ENCODE assay signal across 8 mouse cellular contexts in genomic region chr6:91411369-91411981, GRCm38 (mm10). TPM values are rescaled to one million over a fixed set of nuclear protein-coding genes. Genes with fewer than 3 reads are reported as not detected.
DNase-seq lines count a peak whose midpoint lies in the region; ATAC-seq and TF ChIP-seq lines count a peak whose summit lies in the region.

No protein-coding gene starts in this region.

- peak overlapping the region; percentile 53 for H3K4me3 ChIP-seq in hindbrain, postnatal 0 days (ENCODE audit: low read length)

- peak; percentile 61 for DNase-seq in WW6 (ENCODE audit: low read depth, low spot score)
- DNase-seq in cerebellum, adult 9-10 months, result peak; percentile 97
- DNase-seq in frontal cortex, adult 2 months (ENCODE audit: extremely low spot score in 1 of 2, low spot score in 1 of 2), result peak; percentile 37 to 93
- peak; percentile 91 for DNase-seq in hindbrain, postnatal 0 days (ENCODE audit: low spot score)
- peak; percentile 79 for DNase-seq in left cerebral cortex, adult 11 months (ENCODE audit: low spot score)
- peak; percentile 77 for DNase-seq in lung, postnatal 14 days
- peak; percentile 90 for DNase-seq in right cerebral cortex, adult 2 months (ENCODE audit: low spot score in 2 of 2)
- DNase-seq in yolk sac, embryonic 10.5 days (ENCODE audit: low spot score), result peak; percentile 36

- H3K4me1 ChIP-seq in hindbrain, postnatal 0 days (ENCODE audit: insufficient read depth, low read length), result peaks cover 7% of the 10 kb centered on the region; the same call in 1 of the 2 replicates

- H3K4me2 ChIP-seq in hindbrain, postnatal 0 days (ENCODE audit: low read depth, low read length), result peak overlapping the region; percentile 97

- H3K27ac ChIP-seq in hindbrain, postnatal 0 days, result peak overlapping the region; percentile 66; the same call in 1 of the 2 replicates

- ATAC-seq in hindbrain, postnatal 0 days, result peak; percentile 48

- peak overlapping the region; percentile 52 for H3K9ac ChIP-seq in hindbrain, postnatal 0 days (replicated peaks; ENCODE audit: low read length)

- WGBS in hindbrain, postnatal 0 days, result under 1% methylated on average over 34 of the region's 47 CpGs

- H3K36me3 ChIP-seq in hindbrain, postnatal 0 days (ENCODE audit: insufficient read depth, low read length), result no peaks in the 10 kb centered on the region

- peaks cover 12% of the 10 kb centered on the region for H3K27me3 ChIP-seq in hindbrain, postnatal 0 days (ENCODE audit: insufficient read depth, low read length)

- H3K9me3 ChIP-seq in hindbrain, postnatal 0 days (ENCODE audit: low read length), result no peaks in the 10 kb centered on the region

- TF ChIP-seq CTCF in hindbrain, postnatal 0 days (IDR thresholded peaks at IDR 0.05; ENCODE audit: low read depth), result peak; percentile 98

RNA-seq across cellular contexts. Expression of gene Wnt7a, which starts 0.3 kb away (rescaled TPM):
- polyA plus RNA-seq in frontal cortex, adult 2 months (2012; rRNA removed), result 17.2 and 20.1 TPM in 2 replicates
- total RNA-seq in hindbrain, postnatal 0 days (2014; rRNA removed), result 10.6 and 11.4 TPM in 2 replicates
- 5.8 and 6.2 TPM in 2 replicates for polyA plus RNA-seq in hindbrain, postnatal 0 days (2015; fragmentation: Nextera tagmentation; extraction: Ambion mirVana)

Comparison
In these comparisons a context has a peak if more than half of its experiments do, and no peak if none do; other contexts are left out.
1. Peak in every context shown above with its lines: DNase-seq, ATAC-seq, H3K4me3 ChIP-seq and H3K27ac ChIP-seq.
2. DNase-seq: peak in every context shown above with its lines; median percentile 97 in cerebellum, adult 9-10 months; 91 in hindbrain, postnatal 0 days; 90 in right cerebral cortex, adult 2 months; 79 in left cerebral cortex, adult 11 months; 77 in lung, postnatal 14 days; 65 in frontal cortex, adult 2 months; 61 in WW6; 36 in yolk sac, embryonic 10.5 days.